Mouse (Mus musculus): ENCODE results near the gene Clcnka. TPM values are rescaled to one million over a fixed set of nuclear protein-coding genes. Genes with fewer than 3 reads are reported as not detected.

Clcnka gene
- total and polyA plus RNA-seq, 3 experiments, result not detected

DNA sequence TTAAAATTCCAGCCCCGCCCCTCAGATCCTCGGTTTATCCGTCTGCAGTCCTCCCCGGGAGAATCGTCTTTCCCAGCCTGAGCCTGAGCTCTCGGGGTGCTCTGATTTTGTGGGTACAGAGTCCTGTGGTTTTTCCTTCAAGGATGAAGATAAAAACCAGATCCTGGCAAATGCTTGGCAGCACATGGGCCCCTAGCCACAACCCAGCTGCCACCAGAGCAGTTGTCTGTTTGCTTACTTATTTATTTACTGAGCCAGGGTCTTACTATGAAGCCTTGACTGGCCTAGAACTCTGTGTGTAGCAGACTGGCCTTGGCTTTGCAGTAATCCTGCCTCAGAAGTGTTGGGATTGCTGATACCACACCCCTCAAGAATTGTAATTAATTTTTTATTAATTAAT lies 39.3 kb downstream of the Clcnka start:
- no peak overlapping the region for H3K4me3 ChIP-seq (ENCODE audit: control insufficient read depth in 1 of 2, insufficient read depth in 1 of 2, low read depth in 2 of 2, low read length in 2 of 2)
- H3K9ac ChIP-seq (ENCODE audit: control insufficient read depth, low read depth, low read length, poor library complexity, severe bottlenecking), result no peak overlapping the region
- no peaks in the 10 kb centered on the region for H3K27me3 ChIP-seq (ENCODE audit: control insufficient read depth in 1 of 2, insufficient read depth in 2 of 2, low read length in 2 of 2)
- no peaks in the 10 kb centered on the region for H3K9me3 ChIP-seq (replicated peaks; ENCODE audit: insufficient read depth, low read length)
- TF ChIP-seq HCFC1 (IDR thresholded peaks at IDR 0.05; ENCODE audit: low read depth, low read length) (no peak), MAZ (IDR thresholded peaks at IDR 0.05; ENCODE audit: low read depth, low read length) (no peak), POLR2AphosphoS2 (IDR thresholded peaks at IDR 0.05; ENCODE audit: low read length) (no peak), RAD21 (IDR thresholded peaks at IDR 0.05; ENCODE audit: low read depth, low read length) (no peak), USF1 (IDR thresholded peaks at IDR 0.05; ENCODE audit: low read depth, low read length) (no peak), MAX (IDR thresholded peaks at IDR 0.05; ENCODE audit: low read length) (no peak), MAFK (IDR thresholded peaks at IDR 0.05; ENCODE audit: borderline replicate concordance, low read depth, low read length) (no peak), GABPA (IDR thresholded peaks at IDR 0.05; ENCODE audit: low read depth, low read length) (no peak), POLR2AphosphoS5 (IDR thresholded peaks at IDR 0.05; ENCODE audit: borderline replicate concordance, low read depth, low read length) (no peak), UBTF (IDR thresholded peaks at IDR 0.05; ENCODE audit: borderline replicate concordance, insufficient read depth, low read depth, low read length) (no peak), EP300 (IDR thresholded peaks at IDR 0.05; ENCODE audit: low read depth in 1 of 2, low read length in 2 of 2) (no peak), SIN3A (IDR thresholded peaks at IDR 0.05; ENCODE audit: low read length) (no peak), CHD2 (IDR thresholded peaks at IDR 0.05; ENCODE audit: low read length) (no peak), MXI1 (IDR thresholded peaks at IDR 0.05; ENCODE audit: low read depth, low read length) (no peak)
- no peaks in the 10 kb centered on the region for H3K79me2 ChIP-seq (ENCODE audit: control insufficient read depth, insufficient read depth, low read length, poor library complexity)
- H3K27ac ChIP-seq (ENCODE audit: control insufficient read depth, low read depth, low read length), result no peak overlapping the region
- H3K4me1 ChIP-seq (ENCODE audit: control insufficient read depth in 1 of 2, insufficient read depth in 2 of 2, low read length in 2 of 2), result no peaks in the 10 kb centered on the region; a peak in 1 of 4 replicates
- no peaks in the 10 kb centered on the region for H3K36me3 ChIP-seq (ENCODE audit: control insufficient read depth in 1 of 2, insufficient read depth in 2 of 2, low read length in 2 of 2)
- DNase-seq (ENCODE audit: low read depth, low spot score), result no peak

DNA sequence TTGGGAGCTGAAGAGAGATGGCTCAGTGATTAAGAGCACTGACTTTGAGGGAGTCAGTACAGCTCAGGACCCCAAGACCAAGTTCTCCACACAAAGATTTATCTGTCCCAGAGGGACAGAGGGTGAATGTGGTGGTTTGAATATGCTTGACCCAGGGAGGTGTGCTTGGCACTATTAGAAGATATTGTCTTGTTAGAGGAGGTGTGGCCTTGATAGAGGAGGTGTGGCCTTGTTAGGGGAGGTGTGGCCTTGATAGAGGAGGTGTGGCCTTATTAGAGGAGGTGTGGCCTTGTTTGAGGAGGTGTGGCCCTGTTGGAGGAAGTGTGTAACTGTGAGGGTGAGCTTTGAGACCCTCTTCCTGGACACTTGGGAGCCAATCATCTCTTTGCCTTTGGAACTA lies 40.7 kb downstream of the Clcnka start:
- Histone ChIP-seq H3K4me1 (ENCODE audit: control insufficient read depth in 1 of 2, insufficient read depth in 2 of 2, low read length in 2 of 2) (no peaks in the 10 kb centered on the region; a peak in 1 of 4 replicates), H3K27ac (ENCODE audit: control insufficient read depth, low read depth, low read length) (no peak overlapping the region), H3K4me3 (ENCODE audit: control insufficient read depth in 1 of 2, insufficient read depth in 1 of 2, low read depth in 2 of 2, low read length in 2 of 2) (no peak overlapping the region), H3K79me2 (ENCODE audit: control insufficient read depth, insufficient read depth, low read length, poor library complexity) (no peaks in the 10 kb centered on the region), H3K9ac (ENCODE audit: control insufficient read depth, low read depth, low read length, poor library complexity, severe bottlenecking) (no peak overlapping the region), H3K27me3 (ENCODE audit: control insufficient read depth in 1 of 2, insufficient read depth in 2 of 2, low read length in 2 of 2) (no peaks in the 10 kb centered on the region), H3K36me3 (ENCODE audit: control insufficient read depth in 1 of 2, insufficient read depth in 2 of 2, low read length in 2 of 2) (no peaks in the 10 kb centered on the region), H3K9me3 (replicated peaks; ENCODE audit: insufficient read depth, low read length) (no peaks in the 10 kb centered on the region)
- TF ChIP-seq POLR2A (IDR thresholded peaks at IDR 0.05; ENCODE audit: control insufficient read depth in 1 of 2, insufficient read depth in 1 of 2, low read depth in 1 of 2, low read length in 2 of 2, poor library complexity in 1 of 2) (no peak), USF1 (IDR thresholded peaks at IDR 0.05; ENCODE audit: low read depth, low read length) (no peak), ZC3H11A (IDR thresholded peaks at IDR 0.05; ENCODE audit: low read depth, low read length) (no peak), UBTF (IDR thresholded peaks at IDR 0.05; ENCODE audit: borderline replicate concordance, insufficient read depth, low read depth, low read length) (no peak), GABPA (IDR thresholded peaks at IDR 0.05; ENCODE audit: low read depth, low read length) (no peak), MAX (IDR thresholded peaks at IDR 0.05; ENCODE audit: low read length) (no peak), EP300 (IDR thresholded peaks at IDR 0.05; ENCODE audit: low read depth in 1 of 2, low read length in 2 of 2) (no peak), MAZ (IDR thresholded peaks at IDR 0.05; ENCODE audit: low read depth, low read length) (no peak), GATA1 (IDR thresholded peaks at IDR 0.05; ENCODE audit: low read depth, low read length) (no peak), POLR2AphosphoS2 (IDR thresholded peaks at IDR 0.05; ENCODE audit: low read length) (no peak), RAD21 (IDR thresholded peaks at IDR 0.05; ENCODE audit: low read depth, low read length) (no peak), TCF12 (IDR thresholded peaks at IDR 0.05; ENCODE audit: low read depth, low read length) (no peak), MYB (IDR thresholded peaks at IDR 0.05; ENCODE audit: low read depth, low read length) (no peak)
- DNase-seq (ENCODE audit: low read depth, low spot score), result no peak

Measured in MEL (cell line).